Mouse (Mus musculus) hindbrain, embryonic 13.5 days (tissue): ENCODE data around the gene Rin3. TPM values are rescaled to one million over a fixed set of nuclear protein-coding genes. Genes with fewer than 3 reads are reported as not detected.

Experiments
- ATAC-seq: fragments of 200-750 bp; cut with Nextera tagmentation; 2 replicates; pipeline ENCODE4 v1.8.0; 2017; ENCODE audit warnings: moderate TSS enrichment; ENCODE audit not compliant: low FRiP score
- H3K27ac ChIP-seq: fragments of 300-500 bp; sonication (generic); 2 replicates; pipeline ENCODE4 v1.5.1; 2015; ENCODE audit warnings: inconsistent platforms, mild to moderate bottlenecking, moderate library complexity
- H3K27me3 ChIP-seq: fragments of 300-500 bp; sonication (generic); 2 replicates; pipeline ENCODE4 v1.6.1; 2015; ENCODE audit warnings: mild to moderate bottlenecking, inconsistent platforms
- H3K36me3 ChIP-seq: fragments of 300-500 bp; sonication (generic); 2 replicates; pipeline ENCODE4 v1.6.1; 2015; ENCODE audit warnings: mild to moderate bottlenecking, inconsistent platforms
- H3K4me1 ChIP-seq: fragments of 300-500 bp; sonication (generic); replicated peaks from 2 replicates; pipeline ENCODE4 v1.6.1; 2015; ENCODE audit warnings: inconsistent platforms
- H3K4me2 ChIP-seq: fragments of 300-500 bp; sonication (generic); 2 replicates; pipeline ENCODE4 v1.6.1; 2015; ENCODE audit warnings: inconsistent platforms, mild to moderate bottlenecking, moderate library complexity
- H3K4me3 ChIP-seq: fragments of 300-500 bp; sonication (generic); 2 replicates; pipeline ENCODE4 v1.5.1; 2015; ENCODE audit warnings: mild to moderate bottlenecking, inconsistent platforms
- H3K9ac ChIP-seq: fragments of 300-500 bp; sonication (generic); 2 replicates; pipeline ENCODE4 v1.6.1; 2015; ENCODE audit warnings: mild to moderate bottlenecking, inconsistent platforms
- H3K9me3 ChIP-seq: fragments of 300-500 bp; sonication (generic); 2 replicates; pipeline ENCODE4 v1.6.1; 2016; ENCODE audit warnings: inconsistent platforms
- WGBS: fragments of 180-500 bp; shearing (Covaris S2); methylation state at CpG from one replicate; pipeline ENCODE4 v1.1.7; 2015; 5-methylcytosine and 5-hydroxymethylcytosine counted together
- polyA plus RNA-seq: library from polyadenylated mRNA; unstranded; fragments of >200 nt; fragmentation: Nextera tagmentation; extraction: Ambion mirVana; gene quantifications from 2 replicates; pipeline ENCODE4 v1.2.1, GENCODE M21; 2015

The Rin3 gene
- polyA plus RNA-seq, 1 experiment from 2014 or later: 4.2 TPM

GRCm38 (mm10) chr12:102292501-102293215 is 9.8 kb downstream of the Rin3 start:
- Histone ChIP-seq H3K4me1 (peaks cover 23% of the 10 kb centered on the region), H3K9me3 (no peaks in the 10 kb centered on the region), H3K27me3 (no peaks in the 10 kb centered on the region), H3K36me3 (no peaks in the 10 kb centered on the region), H3K4me3 (no peak overlapping the region), H3K9ac (no peak overlapping the region), H3K4me2 (no peak overlapping the region), H3K27ac (no peak overlapping the region)
- WGBS: 89% methylated on average over 7 of the region's 7 CpGs
- no peak for ATAC-seq

- Histone ChIP-seq H3K4me3 (no peak overlapping the region), H3K36me3 (no peaks in the 10 kb centered on the region), H3K9ac (no peak overlapping the region), H3K9me3 (no peaks in the 10 kb centered on the region), H3K27me3 (no peaks in the 10 kb centered on the region), H3K4me2 (no peak overlapping the region), H3K4me1 (peaks cover 10% of the 10 kb centered on the region), H3K27ac (no peak overlapping the region)
- WGBS: 80% methylated on average over 5 of the region's 5 CpGs
- ATAC-seq: no peak
Measured at GRCm38 (mm10) chr12:102294634-102295033, 11.8 kb downstream of the Rin3 start.

GRCm38 (mm10) chr12:102295230-102295629 is 12.4 kb downstream of the Rin3 start:
- Histone ChIP-seq H3K4me3 (no peak overlapping the region), H3K36me3 (no peaks in the 10 kb centered on the region), H3K27me3 (no peaks in the 10 kb centered on the region), H3K9me3 (no peaks in the 10 kb centered on the region), H3K9ac (no peak overlapping the region), H3K27ac (no peak overlapping the region), H3K4me1 (peaks cover 7% of the 10 kb centered on the region), H3K4me2 (no peak overlapping the region)
- WGBS: 79% methylated on average over 7 of the region's 7 CpGs
- ATAC-seq: no peak

GRCm38 (mm10) chr12:102295662-102296061 is 12.8 kb downstream of the Rin3 start:
- Histone ChIP-seq H3K36me3 (no peaks in the 10 kb centered on the region), H3K4me3 (no peak overlapping the region), H3K9ac (no peak overlapping the region), H3K4me2 (no peak overlapping the region), H3K27ac (no peak overlapping the region), H3K4me1 (peaks cover 7% of the 10 kb centered on the region), H3K9me3 (no peaks in the 10 kb centered on the region), H3K27me3 (no peaks in the 10 kb centered on the region)
- no peak; the same call in 1 of the 2 replicates for ATAC-seq
- WGBS: 86% methylated on average over 8 of the region's 8 CpGs

GRCm38 (mm10) chr12:102296361-102296760 is 13.5 kb downstream of the Rin3 start:
- no peak for ATAC-seq
- 86% methylated on average over 1 of the region's 1 CpGs for WGBS

GRCm38 (mm10) chr12:102296967-102297366 is 14.1 kb downstream of the Rin3 start:
- Histone ChIP-seq H3K27ac (no peak overlapping the region), H3K9ac (no peak overlapping the region), H3K4me2 (no peak overlapping the region), H3K9me3 (no peaks in the 10 kb centered on the region), H3K4me3 (no peak overlapping the region), H3K36me3 (no peaks in the 10 kb centered on the region), H3K27me3 (no peaks in the 10 kb centered on the region), H3K4me1 (peaks cover 7% of the 10 kb centered on the region)
- 88% methylated on average over 4 of the region's 4 CpGs for WGBS
- ATAC-seq: no peak

More at GRCm38 (mm10) chr12:102296361-102296760, 13.5 kb downstream of the Rin3 start:
- Histone ChIP-seq H3K27ac (no peak overlapping the region), H3K4me2 (no peak overlapping the region), H3K27me3 (no peaks in the 10 kb centered on the region), H3K36me3 (no peaks in the 10 kb centered on the region), H3K4me1 (peaks cover 7% of the 10 kb centered on the region), H3K9ac (no peak overlapping the region), H3K4me3 (no peak overlapping the region), H3K9me3 (no peaks in the 10 kb centered on the region)

- Histone ChIP-seq H3K9ac (no peak overlapping the region), H3K27me3 (no peaks in the 10 kb centered on the region; the same call in 1 of the 2 replicates), H3K4me2 (no peak overlapping the region), H3K27ac (no peak overlapping the region), H3K4me3 (no peak overlapping the region), H3K36me3 (no peaks in the 10 kb centered on the region), H3K4me1 (peaks cover 26% of the 10 kb centered on the region), H3K9me3 (no peaks in the 10 kb centered on the region)
- 63% methylated on average over 5 of the region's 5 CpGs for WGBS
- ATAC-seq: no peak
Measured at GRCm38 (mm10) chr12:102299209-102299608, 16.4 kb downstream of the Rin3 start.

GRCm38 (mm10) chr12:102301585-102301984 is 18.7 kb downstream of the Rin3 start:
- no peaks in the 10 kb centered on the region for H3K9me3 ChIP-seq
- H3K4me1 ChIP-seq: peaks cover 36% of the 10 kb centered on the region
- no peak overlapping the region for H3K27ac ChIP-seq
- no peak overlapping the region for H3K4me2 ChIP-seq
- H3K9ac ChIP-seq: no peak overlapping the region
- H3K36me3 ChIP-seq: no peaks in the 10 kb centered on the region
- H3K27me3 ChIP-seq: no peaks in the 10 kb centered on the region; the same call in 1 of the 2 replicates
- ATAC-seq: no peak
- WGBS: 83% methylated on average over 1 of the region's 1 CpGs
- H3K4me3 ChIP-seq: no peak overlapping the region

- H3K9ac ChIP-seq: no peak overlapping the region
- WGBS: 87% methylated on average over 9 of the region's 9 CpGs
- no peaks in the 10 kb centered on the region for H3K9me3 ChIP-seq
- no peak overlapping the region for H3K4me2 ChIP-seq
- no peak for ATAC-seq
- H3K4me3 ChIP-seq: no peak overlapping the region
- peaks cover 36% of the 10 kb centered on the region for H3K4me1 ChIP-seq
- no peak overlapping the region for H3K27ac ChIP-seq
- H3K36me3 ChIP-seq: no peaks in the 10 kb centered on the region
- no peaks in the 10 kb centered on the region; the same call in 1 of the 2 replicates for H3K27me3 ChIP-seq
Measured at GRCm38 (mm10) chr12:102302322-102302721, 19.5 kb downstream of the Rin3 start.

GRCm38 (mm10) chr12:102302831-102303351 is 20.0 kb downstream of the Rin3 start:
- H3K4me1 ChIP-seq: peaks cover 40% of the 10 kb centered on the region
- H3K36me3 ChIP-seq: no peaks in the 10 kb centered on the region
- no peak overlapping the region for H3K27ac ChIP-seq
- no peak for ATAC-seq
- H3K9ac ChIP-seq: no peak overlapping the region
- H3K4me2 ChIP-seq: no peak overlapping the region
- no peaks in the 10 kb centered on the region for H3K9me3 ChIP-seq
- H3K27me3 ChIP-seq: no peaks in the 10 kb centered on the region; the same call in 1 of the 2 replicates
- H3K4me3 ChIP-seq: no peak overlapping the region
- WGBS: 69% methylated on average over 4 of the region's 4 CpGs

GRCm38 (mm10) chr12:102303867-102304266 is 21.0 kb downstream of the Rin3 start:
- Histone ChIP-seq H3K27ac (no peak overlapping the region), H3K27me3 (no peaks in the 10 kb centered on the region; the same call in 1 of the 2 replicates), H3K4me2 (no peak overlapping the region), H3K4me1 (peaks cover 50% of the 10 kb centered on the region), H3K9ac (no peak overlapping the region), H3K4me3 (no peak overlapping the region), H3K9me3 (no peaks in the 10 kb centered on the region), H3K36me3 (no peaks in the 10 kb centered on the region)
- 44% methylated on average over 7 of the region's 7 CpGs for WGBS
- ATAC-seq: no peak

- ATAC-seq: no peak
- Histone ChIP-seq H3K27me3 (no peaks in the 10 kb centered on the region; the same call in 1 of the 2 replicates), H3K36me3 (no peaks in the 10 kb centered on the region), H3K9ac (no peak overlapping the region), H3K27ac (no peak overlapping the region), H3K4me1 (peaks cover 52% of the 10 kb centered on the region), H3K4me2 (no peak overlapping the region), H3K9me3 (no peaks in the 10 kb centered on the region), H3K4me3 (no peak overlapping the region)
- WGBS: 56% methylated on average over 10 of the region's 10 CpGs
Measured at GRCm38 (mm10) chr12:102305069-102305836, 22.4 kb downstream of the Rin3 start.
